Mouse (Mus musculus) hindlimb bud, embryonic 11.5 days (tissue): Measurements from ENCODE around the gene Mvd.

ENCODE experiments used
- DNase-seq: peaks from one replicate; pipeline ENCODE4 v3.0.0-alpha.2; 2012; ENCODE audit warnings: low read depth, low spot score; ENCODE audit errors: extremely low spot score

The Mvd gene

GRCm38 (mm10) chr8:122428163-122428562 is 15.1 kb downstream of the Mvd start:
- no peak for DNase-seq

- no peak for DNase-seq
These were observed 15.6 kb downstream of the Mvd start for GRCm38 (mm10) chr8:122427607-122428006.

GRCm38 (mm10) chr8:122426145-122426544 is 17.1 kb downstream of the Mvd start:
- DNase-seq, result no peak

GRCm38 (mm10) chr8:122423659-122424058 is 19.6 kb downstream of the Mvd start:
- no peak for DNase-seq

GRCm38 (mm10) chr8:122423217-122423616 is 20.0 kb downstream of the Mvd start:
- no peak for DNase-seq

- DNase-seq, result no peak
These were observed 21.7 kb downstream of the Mvd start, which contains the start of gene Il17c for GRCm38 (mm10) chr8:122421376-122422070. TSS of gene Il17c (plus strand) at chr8:122422020.

- DNase-seq, result no peak
These were observed 23.2 kb downstream of the Mvd start for GRCm38 (mm10) chr8:122419881-122420555.

- no peak for DNase-seq
These were observed 27.7 kb downstream of the Mvd start for GRCm38 (mm10) chr8:122415554-122415953.

- DNase-seq, result no peak
These were observed 28.9 kb downstream of the Mvd start for GRCm38 (mm10) chr8:122414311-122414710.

GRCm38 (mm10) chr8:122407678-122408077 is 35.5 kb downstream of the Mvd start:
- no peak for DNase-seq

- no peak for DNase-seq
These were observed 37.9 kb downstream of the Mvd start for GRCm38 (mm10) chr8:122405146-122405805.

- DNase-seq, result no peak
These were observed 45.0 kb downstream of the Mvd start for GRCm38 (mm10) chr8:122398186-122398585.

GRCm38 (mm10) chr8:122395291-122395690 is 47.9 kb downstream of the Mvd start:
- no peak for DNase-seq

GRCm38 (mm10) chr8:122393717-122394116 is 49.5 kb downstream of the Mvd start:
- no peak for DNase-seq

- no peak for DNase-seq
These were observed 52.5 kb downstream of the Mvd start for GRCm38 (mm10) chr8:122390758-122391157.

GRCm38 (mm10) chr8:122389357-122389756 is 53.9 kb downstream of the Mvd start:
- DNase-seq, result no peak
